Mouse (Mus musculus): ENCODE measurements around the gene Spire2.

- no peak for TF ChIP-seq POLR2A (IDR thresholded peaks at IDR 0.05; ENCODE audit: borderline replicate concordance, insufficient read depth, low read length)
- no peak for TF ChIP-seq CTCF (IDR thresholded peaks at IDR 0.05; ENCODE audit: borderline replicate concordance, insufficient read depth, low read depth, low read length)
Measured at GRCm38 (mm10) chr8:123287362-123287761, 45.2 kb upstream of the Spire2 start.

Measured in cerebellum, adult 2 months (tissue).